Mouse (Mus musculus) embryo, embryonic 11 days (tissue): ENCODE data around the gene Cfap77.

Experiments used
- DNase-seq: peaks from one replicate; pipeline ENCODE4 v3.0.0-alpha.2; 2015

The Cfap77 gene

GRCm38 (mm10) chr2:28897340-28897899 is 157.4 kb downstream of the Cfap77 start:
- no peak for DNase-seq

GRCm38 (mm10) chr2:28895876-28896275 is 159.0 kb downstream of the Cfap77 start:
- DNase-seq, result no peak

- DNase-seq, result no peak
Observed at GRCm38 (mm10) chr2:28893526-28893925, 161.3 kb downstream of the Cfap77 start.

- DNase-seq, result no peak
Observed at GRCm38 (mm10) chr2:28892796-28893195, 162.1 kb downstream of the Cfap77 start.

- no peak for DNase-seq
Observed at GRCm38 (mm10) chr2:28884914-28885313, 170.0 kb downstream of the Cfap77 start.

- DNase-seq, result no peak
Observed at GRCm38 (mm10) chr2:28882826-28883485, 171.9 kb downstream of the Cfap77 start.

GRCm38 (mm10) chr2:28882047-28882446 is 172.8 kb downstream of the Cfap77 start:
- DNase-seq, result no peak

- DNase-seq, result no peak
Observed at GRCm38 (mm10) chr2:28881275-28881674, 173.6 kb downstream of the Cfap77 start.
